Mouse (Mus musculus): ENCODE measurements around the gene Prkag2. TPM values are rescaled to one million over a fixed set of nuclear protein-coding genes. Genes with fewer than 3 reads are reported as not detected.
A peak's percentile ranks its signal among the peaks of the same experiment; 100 is the strongest.

The Prkag2 gene
- polyA plus RNA-seq, 1 experiment: 60.2 TPM

GRCm38 (mm10) chr5:24928816-24929215 lies 171.6 kb downstream of the Prkag2 start:
- Histone ChIP-seq H3K27ac (replicated peaks; ENCODE audit: low read depth, low read length) (no peak overlapping the region), H3K4me3 (ENCODE audit: insufficient read depth, low read depth, low read length) (no peak overlapping the region), H3K4me1 (ENCODE audit: control insufficient read depth, insufficient read depth, insufficient read length, low read length) (no peaks in the 10 kb centered on the region)

DNA sequence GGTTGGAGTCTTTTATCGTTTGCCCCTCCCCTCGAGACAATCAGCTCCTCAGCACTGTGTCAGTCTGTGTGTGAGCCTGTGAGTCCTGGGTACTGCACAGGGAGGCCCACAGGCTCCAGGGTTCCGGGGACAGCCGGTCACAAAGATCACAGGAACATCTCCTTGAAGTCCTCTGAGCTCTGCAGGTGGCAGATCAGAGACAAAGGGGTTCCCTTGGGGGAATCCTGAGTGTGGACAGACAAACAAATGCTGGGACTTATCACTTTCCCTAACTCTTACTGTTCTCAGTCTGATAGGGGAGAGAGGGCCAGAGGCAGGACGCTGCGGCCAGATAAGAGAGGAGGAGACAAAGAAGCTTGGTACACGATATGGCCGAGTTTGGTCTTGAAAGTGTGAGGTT lies 172.7 kb downstream of the Prkag2 start:
- H3K4me1 ChIP-seq (ENCODE audit: control insufficient read depth, insufficient read depth, insufficient read length, low read length): no peaks in the 10 kb centered on the region
- H3K4me3 ChIP-seq (ENCODE audit: insufficient read depth, low read depth, low read length): no peak overlapping the region
- no peak overlapping the region for H3K27ac ChIP-seq (replicated peaks; ENCODE audit: low read depth, low read length)

GRCm38 (mm10) chr5:24919155-24919554 lies 181.3 kb downstream of the Prkag2 start:
- no peak overlapping the region for H3K27ac ChIP-seq (replicated peaks; ENCODE audit: low read depth, low read length)
- no peak overlapping the region for H3K4me3 ChIP-seq (ENCODE audit: insufficient read depth, low read depth, low read length)
- H3K4me1 ChIP-seq (ENCODE audit: control insufficient read depth, insufficient read depth, insufficient read length, low read length): no peaks in the 10 kb centered on the region

GRCm38 (mm10) chr5:24916511-24916910 lies 183.9 kb downstream of the Prkag2 start:
- H3K27ac ChIP-seq (replicated peaks; ENCODE audit: low read depth, low read length): no peak overlapping the region
- H3K4me3 ChIP-seq (ENCODE audit: insufficient read depth, low read depth, low read length): no peak overlapping the region
- H3K4me1 ChIP-seq (ENCODE audit: control insufficient read depth, insufficient read depth, insufficient read length, low read length): no peaks in the 10 kb centered on the region

- Histone ChIP-seq H3K4me1 (ENCODE audit: control insufficient read depth, insufficient read depth, insufficient read length, low read length) (no peaks in the 10 kb centered on the region), H3K27ac (replicated peaks; ENCODE audit: low read depth, low read length) (no peak overlapping the region)
These were observed 185.3 kb downstream of the Prkag2 start for GRCm38 (mm10) chr5:24915119-24915518.

DNA sequence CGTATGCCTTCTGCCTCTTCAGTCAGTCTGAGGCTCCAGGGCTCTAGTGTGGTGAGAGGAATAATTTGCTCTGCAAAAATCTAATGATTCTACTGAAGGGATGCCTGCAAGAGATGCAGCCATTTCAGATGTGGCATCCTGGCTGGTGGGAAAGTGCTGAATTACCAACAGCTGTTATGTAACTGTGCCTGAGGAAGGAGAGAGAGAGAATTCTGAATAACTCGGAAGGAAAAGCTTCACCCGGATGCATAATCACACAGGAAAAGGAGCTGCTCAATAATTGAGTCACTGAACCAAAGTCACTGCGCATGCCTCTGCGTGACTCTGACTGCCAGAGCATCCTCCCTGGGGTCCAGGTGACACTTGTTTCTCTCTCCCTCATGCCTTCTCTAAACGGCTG lies 186.8 kb downstream of the Prkag2 start:
- Histone ChIP-seq H3K27ac (replicated peaks; ENCODE audit: low read depth, low read length) (no peak overlapping the region), H3K4me1 (ENCODE audit: control insufficient read depth, insufficient read depth, insufficient read length, low read length) (no peaks in the 10 kb centered on the region), H3K4me3 (ENCODE audit: insufficient read depth, low read depth, low read length) (no peak overlapping the region)

More at GRCm38 (mm10) chr5:24915119-24915518, 185.3 kb downstream of the Prkag2 start:
- no peak overlapping the region for H3K4me3 ChIP-seq (ENCODE audit: insufficient read depth, low read depth, low read length)

- Histone ChIP-seq H3K4me3 (ENCODE audit: insufficient read depth, low read depth, low read length) (peak overlapping the region; percentile 73), H3K4me1 (ENCODE audit: control insufficient read depth, insufficient read depth, insufficient read length, low read length) (no peaks in the 10 kb centered on the region), H3K27ac (replicated peaks; ENCODE audit: low read depth, low read length) (peak overlapping the region; percentile 90)
These were observed 191.4 kb downstream of the Prkag2 start for GRCm38 (mm10) chr5:24908820-24909716.

DNA sequence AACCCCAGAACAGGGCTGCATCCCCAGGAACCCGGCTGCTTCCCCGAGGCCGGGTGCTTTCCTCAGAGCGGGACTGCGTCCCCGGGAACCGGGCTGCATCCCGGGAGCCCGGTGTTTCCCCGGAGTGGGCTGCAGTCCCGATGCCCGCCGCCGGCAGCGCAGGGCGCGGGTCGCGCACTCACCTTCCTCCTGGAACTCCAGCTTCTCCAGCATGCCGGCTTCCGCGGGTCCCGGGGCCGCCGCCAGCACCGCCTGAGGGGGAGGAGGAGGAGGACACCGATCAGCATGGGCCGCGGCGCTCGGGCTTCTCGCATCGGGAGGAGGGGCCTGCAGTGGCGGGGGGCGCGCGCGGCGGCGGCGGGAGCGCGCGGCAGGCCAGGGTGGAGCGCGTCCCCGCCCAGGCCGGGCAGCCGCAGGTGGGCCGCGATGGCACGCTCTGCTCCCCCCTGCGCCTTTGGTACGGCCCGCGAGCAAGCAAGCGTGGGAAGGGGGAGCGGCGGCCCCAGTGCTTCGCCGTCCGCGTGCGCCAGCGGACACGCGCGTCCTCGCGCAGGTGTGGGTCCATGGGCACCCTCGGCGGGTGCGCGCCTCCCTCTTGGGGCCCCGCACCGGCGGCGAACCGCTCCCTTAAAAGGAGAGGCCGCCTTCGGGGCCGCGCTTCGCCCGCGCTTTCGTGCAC lies 192.2 kb downstream of the Prkag2 start:
- H3K27ac ChIP-seq (replicated peaks; ENCODE audit: low read depth, low read length): peak overlapping the region; percentile 68
- H3K4me1 ChIP-seq (ENCODE audit: control insufficient read depth, insufficient read depth, insufficient read length, low read length): no peaks in the 10 kb centered on the region
- H3K4me3 ChIP-seq (ENCODE audit: insufficient read depth, low read depth, low read length): peak overlapping the region; percentile 73

DNA sequence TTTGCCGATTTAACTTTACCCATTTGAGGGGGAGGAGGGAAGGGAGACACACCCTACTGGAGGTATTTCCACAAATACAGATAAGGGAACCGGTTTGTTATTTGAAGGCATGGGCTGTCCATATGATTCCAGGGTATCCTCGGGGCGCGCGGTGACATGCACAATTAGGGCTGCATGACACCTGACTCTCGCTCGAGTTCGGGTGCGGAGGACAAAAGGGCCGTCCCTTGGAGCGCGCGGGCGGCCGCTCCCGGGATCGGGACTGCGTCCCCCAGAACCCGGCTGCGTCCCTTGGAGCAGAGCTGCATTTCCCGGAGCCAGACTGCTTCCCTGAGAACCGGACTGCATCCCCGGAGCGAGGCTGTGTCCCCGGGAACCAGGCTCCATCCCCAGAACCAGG lies 192.7 kb downstream of the Prkag2 start:
- Histone ChIP-seq H3K4me3 (ENCODE audit: insufficient read depth, low read depth, low read length) (peak overlapping the region; percentile 73), H3K4me1 (ENCODE audit: control insufficient read depth, insufficient read depth, insufficient read length, low read length) (no peaks in the 10 kb centered on the region), H3K27ac (replicated peaks; ENCODE audit: low read depth, low read length) (no peak overlapping the region)

GRCm38 (mm10) chr5:24906844-24907243 lies 193.6 kb downstream of the Prkag2 start:
- no peaks in the 10 kb centered on the region for H3K4me1 ChIP-seq (ENCODE audit: control insufficient read depth, insufficient read depth, insufficient read length, low read length)
- H3K27ac ChIP-seq (replicated peaks; ENCODE audit: low read depth, low read length): no peak overlapping the region
- no peak overlapping the region for H3K4me3 ChIP-seq (ENCODE audit: insufficient read depth, low read depth, low read length)

GRCm38 (mm10) chr5:24904941-24905340 lies 195.5 kb downstream of the Prkag2 start:
- Histone ChIP-seq H3K27ac (replicated peaks; ENCODE audit: low read depth, low read length) (no peak overlapping the region), H3K4me1 (ENCODE audit: control insufficient read depth, insufficient read depth, insufficient read length, low read length) (no peaks in the 10 kb centered on the region)

DNA sequence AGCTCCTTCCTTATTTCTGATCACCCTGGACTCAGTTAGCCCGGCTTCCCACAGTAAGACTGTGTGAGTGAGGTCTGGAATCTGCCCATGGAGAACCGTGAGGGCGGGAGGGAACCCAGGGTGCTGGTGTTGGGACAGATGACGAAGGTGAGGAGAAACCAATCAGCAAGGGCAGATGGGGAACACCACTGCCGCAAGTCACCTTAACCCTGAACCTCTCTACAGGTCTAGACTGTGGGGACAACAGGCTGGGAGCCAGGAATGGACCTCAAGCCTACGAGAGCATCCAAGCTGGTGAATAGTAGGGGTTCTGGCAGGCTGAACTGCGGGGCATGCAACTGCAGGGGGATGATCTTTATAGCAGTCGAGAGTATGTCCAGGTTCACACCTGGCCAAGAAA lies 196.0 kb downstream of the Prkag2 start:
- no peak overlapping the region for H3K27ac ChIP-seq (replicated peaks; ENCODE audit: low read depth, low read length)
- H3K4me3 ChIP-seq (ENCODE audit: insufficient read depth, low read depth, low read length): no peak overlapping the region
- H3K4me1 ChIP-seq (ENCODE audit: control insufficient read depth, insufficient read depth, insufficient read length, low read length): no peaks in the 10 kb centered on the region

More at GRCm38 (mm10) chr5:24904941-24905340, 195.5 kb downstream of the Prkag2 start:
- no peak overlapping the region for H3K4me3 ChIP-seq (ENCODE audit: insufficient read depth, low read depth, low read length)

DNA sequence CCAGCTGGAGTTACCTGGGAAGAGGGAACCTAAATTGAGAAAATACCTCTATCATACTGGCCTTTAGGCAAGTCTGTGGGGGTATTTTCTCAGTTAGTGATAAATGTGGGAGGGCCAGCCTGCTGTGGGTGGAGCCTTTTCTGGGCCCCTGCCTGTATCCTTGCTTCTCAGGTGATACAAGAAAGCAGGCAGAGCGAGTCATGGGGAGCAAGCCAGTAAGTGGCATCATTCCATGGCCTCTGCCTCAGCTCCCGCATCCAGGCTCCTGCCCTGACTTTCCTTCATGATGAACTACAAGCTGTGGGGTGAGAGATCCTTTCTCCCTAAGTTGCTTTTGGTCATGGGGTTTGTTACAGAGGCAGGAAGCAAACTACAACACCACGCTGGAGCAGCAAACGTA lies 196.4 kb downstream of the Prkag2 start:
- Histone ChIP-seq H3K4me1 (ENCODE audit: control insufficient read depth, insufficient read depth, insufficient read length, low read length) (no peaks in the 10 kb centered on the region), H3K27ac (replicated peaks; ENCODE audit: low read depth, low read length) (no peak overlapping the region), H3K4me3 (ENCODE audit: insufficient read depth, low read depth, low read length) (no peak overlapping the region)

DNA sequence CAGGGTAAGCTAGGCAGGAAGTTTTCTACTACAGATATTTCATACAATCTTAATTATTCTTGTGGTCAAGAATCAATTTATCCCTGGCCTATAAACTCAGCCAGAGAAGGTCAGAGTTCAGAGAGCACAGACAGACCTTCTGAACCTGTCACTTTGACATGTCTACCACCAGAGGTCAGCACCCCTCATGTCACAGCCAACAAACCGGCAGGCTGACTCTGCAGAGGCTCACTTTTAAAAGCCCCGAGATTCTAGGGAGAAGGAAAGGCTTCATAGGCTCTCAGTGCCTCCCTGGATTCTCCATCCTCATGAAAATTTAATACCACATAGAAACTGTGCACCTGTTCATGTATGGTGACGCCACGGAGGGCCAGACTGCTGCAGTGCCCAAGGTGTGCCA lies 197.6 kb downstream of the Prkag2 start:
- Histone ChIP-seq H3K4me1 (ENCODE audit: control insufficient read depth, insufficient read depth, insufficient read length, low read length) (no peaks in the 10 kb centered on the region), H3K4me3 (ENCODE audit: insufficient read depth, low read depth, low read length) (no peak overlapping the region), H3K27ac (replicated peaks; ENCODE audit: low read depth, low read length) (no peak overlapping the region)

GRCm38 (mm10) chr5:24895606-24896005 lies 204.8 kb downstream of the Prkag2 start:
- Histone ChIP-seq H3K4me1 (ENCODE audit: control insufficient read depth, insufficient read depth, insufficient read length, low read length) (no peaks in the 10 kb centered on the region; the same call in 1 of the 2 replicates), H3K27ac (replicated peaks; ENCODE audit: low read depth, low read length) (no peak overlapping the region), H3K4me3 (ENCODE audit: insufficient read depth, low read depth, low read length) (no peak overlapping the region)

Measured in brown adipose tissue, adult 24 weeks (tissue).